Mouse (Mus musculus) stomach, embryonic 15.5 days (tissue): ENCODE results near the gene Zxdc. TPM values are rescaled to one million over a fixed set of nuclear protein-coding genes. Genes with fewer than 3 reads are reported as not detected.
A peak's percentile ranks its signal among the peaks of the same experiment; 100 is the strongest.

Source experiments
- ATAC-seq: fragments of 200-750 bp; cut with Nextera tagmentation; 2 replicates; pipeline ENCODE4 v1.8.0; 2017; ENCODE audit warnings: low read depth, moderate number of reproducible peaks, moderate TSS enrichment; ENCODE audit not compliant: insufficient read depth, low FRiP score
- H3K27ac ChIP-seq: fragments of 300-500 bp; sonication (generic); 2 replicates; pipeline ENCODE4 v1.5.1; 2015; ENCODE audit warnings: mild to moderate bottlenecking, inconsistent platforms
- H3K27me3 ChIP-seq: fragments of 300-500 bp; sonication (generic); replicated peaks from 2 replicates; pipeline ENCODE4 v1.6.1; 2015; ENCODE audit warnings: inconsistent platforms
- H3K36me3 ChIP-seq: fragments of 300-500 bp; sonication (generic); 2 replicates; pipeline ENCODE4 v1.6.1; 2015; ENCODE audit warnings: inconsistent platforms
- H3K4me1 ChIP-seq: fragments of 300-500 bp; sonication (generic); 2 replicates; pipeline ENCODE4 v1.6.1; 2015; ENCODE audit warnings: inconsistent platforms
- H3K4me2 ChIP-seq: fragments of 300-500 bp; sonication (generic); 2 replicates; pipeline ENCODE4 v1.6.1; 2015; ENCODE audit warnings: mild to moderate bottlenecking, inconsistent platforms
- H3K4me3 ChIP-seq: fragments of 300-500 bp; sonication (generic); replicated peaks from 2 replicates; pipeline ENCODE4 v1.5.1; 2015; ENCODE audit warnings: inconsistent platforms
- H3K9ac ChIP-seq: fragments of 300-500 bp; sonication (generic); 2 replicates; pipeline ENCODE4 v1.6.1; 2015; ENCODE audit warnings: inconsistent platforms
- H3K9me3 ChIP-seq: fragments of 300-500 bp; sonication (generic); 2 replicates; pipeline ENCODE4 v1.6.1; 2016; ENCODE audit warnings: inconsistent platforms
- WGBS: fragments of 180-500 bp; shearing (Covaris S2); methylation state at CpG from one replicate; pipeline ENCODE4 v1.1.7; 2015; 5-methylcytosine and 5-hydroxymethylcytosine counted together
- polyA plus RNA-seq: library from polyadenylated mRNA; unstranded; fragments of >200 nt; fragmentation: Nextera tagmentation; extraction: Ambion mirVana; gene quantifications from 2 replicates; pipeline ENCODE4 v1.2.1, GENCODE M21; 2015

The Zxdc gene
- polyA plus RNA-seq, 1 experiment from 2014 or later, result 7.7 TPM

DNA sequence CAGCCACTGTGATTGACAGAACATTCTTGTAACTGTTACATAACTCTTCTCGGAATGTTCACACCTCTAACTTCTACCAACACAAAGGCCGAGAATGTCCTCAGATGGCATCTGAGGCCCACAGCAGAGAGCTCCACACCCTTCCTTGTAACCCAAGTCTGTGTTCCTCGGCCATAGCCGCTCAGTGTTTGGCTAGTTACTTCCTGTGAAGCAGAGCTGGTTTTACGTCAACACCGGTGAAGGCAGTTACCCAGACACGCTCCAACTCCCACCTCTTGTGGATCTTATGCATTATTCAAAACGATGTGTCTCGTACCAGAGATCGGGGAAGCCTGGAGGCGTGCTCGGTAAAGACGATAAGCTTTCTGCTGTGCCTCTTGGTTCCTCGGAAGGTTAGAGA lies 60.6 kb downstream of the Zxdc start:
- 71% methylated on average over 14 of the region's 14 CpGs for WGBS
- no peak for ATAC-seq

GRCm38 (mm10) chr6:90431487-90431886 lies 62.2 kb downstream of the Zxdc start:
- no peaks in the 10 kb centered on the region for H3K36me3 ChIP-seq
- H3K4me2 ChIP-seq, result no peak overlapping the region
- H3K9ac ChIP-seq, result no peak overlapping the region
- no peaks in the 10 kb centered on the region; the same call in 1 of the 2 replicates for H3K27me3 ChIP-seq
- H3K27ac ChIP-seq, result no peak overlapping the region
- ATAC-seq, result no peak
- H3K9me3 ChIP-seq, result no peaks in the 10 kb centered on the region
- H3K4me1 ChIP-seq, result peaks cover 10% of the 10 kb centered on the region
- no peak overlapping the region for H3K4me3 ChIP-seq
- WGBS, result 57% methylated on average over 2 of the region's 2 CpGs

More for the DNA sequence above, 60.6 kb downstream of the Zxdc start:
- no peaks in the 10 kb centered on the region for H3K9me3 ChIP-seq
- peaks cover 10% of the 10 kb centered on the region for H3K4me1 ChIP-seq
- H3K27me3 ChIP-seq, result no peaks in the 10 kb centered on the region; the same call in 1 of the 2 replicates
- no peak overlapping the region for H3K9ac ChIP-seq
- no peak overlapping the region for H3K4me2 ChIP-seq
- no peak overlapping the region for H3K27ac ChIP-seq
- no peaks in the 10 kb centered on the region for H3K36me3 ChIP-seq
- H3K4me3 ChIP-seq, result no peak overlapping the region

DNA sequence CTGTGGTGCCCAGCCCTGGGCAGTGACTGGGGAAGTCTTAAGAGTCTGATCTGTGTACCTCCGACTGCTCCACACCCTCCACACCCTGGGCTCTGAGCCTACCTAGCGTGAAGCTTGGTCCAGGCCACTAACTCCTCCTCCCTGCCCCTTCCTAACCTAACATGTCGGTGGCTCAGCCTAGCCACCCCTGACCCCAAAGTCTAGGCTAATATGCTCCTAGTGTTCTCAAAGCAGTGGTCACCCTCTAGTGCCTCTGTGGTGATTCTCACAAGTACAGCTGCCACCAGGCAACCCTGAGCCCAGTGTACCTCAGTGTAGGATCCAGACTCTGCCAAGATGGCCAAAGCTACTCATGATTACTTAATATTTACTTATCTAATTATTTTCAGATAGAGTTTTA lies 65.4 kb downstream of the Zxdc start:
- no peak overlapping the region for H3K9ac ChIP-seq
- peak; percentile 56; the same call in 1 of the 2 replicates for ATAC-seq
- no peaks in the 10 kb centered on the region for H3K36me3 ChIP-seq
- no peak overlapping the region for H3K27ac ChIP-seq
- H3K9me3 ChIP-seq, result no peaks in the 10 kb centered on the region
- H3K4me1 ChIP-seq, result no peaks in the 10 kb centered on the region
- H3K4me2 ChIP-seq, result no peak overlapping the region
- H3K27me3 ChIP-seq, result no peaks in the 10 kb centered on the region
- WGBS, result 71% methylated on average over 3 of the region's 3 CpGs
- H3K4me3 ChIP-seq, result no peak overlapping the region

DNA sequence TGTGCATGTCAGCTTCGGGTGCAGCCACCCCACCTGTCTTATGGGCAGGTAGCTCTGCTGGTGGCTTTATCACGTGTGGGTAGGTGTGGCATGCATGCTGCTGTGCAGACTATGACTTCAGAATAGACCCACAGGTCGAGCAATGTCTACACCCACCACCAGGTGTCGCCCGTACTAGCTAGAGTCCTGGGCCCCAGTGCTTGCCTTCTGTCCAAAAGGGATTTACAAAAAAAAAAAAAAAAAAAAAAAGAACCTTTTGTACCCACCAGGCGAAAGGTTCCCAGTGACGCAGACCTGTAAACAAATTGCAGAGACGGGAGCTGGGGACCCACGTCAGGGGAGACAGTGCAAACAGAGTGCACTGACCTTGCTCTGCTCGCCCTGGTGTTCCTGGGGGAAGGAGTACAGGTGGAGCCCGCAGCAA lies 65.9 kb downstream of the Zxdc start:
- Histone ChIP-seq H3K4me3 (no peak overlapping the region), H3K27me3 (no peaks in the 10 kb centered on the region), H3K9me3 (no peaks in the 10 kb centered on the region), H3K27ac (no peak overlapping the region; the same call in 1 of the 2 replicates), H3K4me2 (no peak overlapping the region), H3K36me3 (no peaks in the 10 kb centered on the region), H3K9ac (no peak overlapping the region), H3K4me1 (no peaks in the 10 kb centered on the region)
- 13% methylated on average over 11 of the region's 11 CpGs for WGBS
- ATAC-seq, result peak; percentile 84

- Histone ChIP-seq H3K36me3 (no peaks in the 10 kb centered on the region), H3K9ac (no peak overlapping the region), H3K4me2 (no peak overlapping the region), H3K27me3 (no peaks in the 10 kb centered on the region), H3K4me3 (no peak overlapping the region), H3K9me3 (no peaks in the 10 kb centered on the region), H3K4me1 (no peaks in the 10 kb centered on the region), H3K27ac (no peak overlapping the region)
- ATAC-seq, result no peak
- 74% methylated on average over 10 of the region's 10 CpGs for WGBS
Measured at GRCm38 (mm10) chr6:90436192-90436907, 67.1 kb downstream of the Zxdc start.

DNA sequence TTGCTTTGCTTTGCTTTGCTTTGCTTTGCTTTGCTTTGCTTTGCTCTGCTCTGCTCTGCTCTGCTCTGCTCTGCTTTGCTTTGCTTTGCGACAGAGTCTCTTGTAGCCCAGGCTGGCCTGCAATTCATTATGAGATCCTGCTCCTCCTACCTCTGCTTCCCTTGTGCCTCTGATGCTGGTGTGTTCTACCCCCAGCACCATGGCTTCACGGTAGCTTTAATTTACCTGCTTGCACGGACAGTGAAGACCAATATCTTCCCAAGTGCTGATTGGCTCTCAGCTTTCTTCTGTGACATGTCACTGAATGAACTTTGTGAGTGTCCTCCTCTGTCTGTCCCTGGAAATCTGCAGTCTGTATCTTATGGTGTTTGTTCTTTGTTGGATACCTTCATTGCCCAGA lies 67.7 kb downstream of the Zxdc start:
- Histone ChIP-seq H3K4me2 (no peak overlapping the region), H3K9me3 (no peaks in the 10 kb centered on the region), H3K27me3 (no peaks in the 10 kb centered on the region), H3K36me3 (no peaks in the 10 kb centered on the region), H3K4me1 (no peaks in the 10 kb centered on the region), H3K27ac (no peak overlapping the region), H3K4me3 (no peak overlapping the region), H3K9ac (no peak overlapping the region)
- no peak for ATAC-seq
- 90% methylated on average over 3 of the region's 3 CpGs for WGBS

DNA sequence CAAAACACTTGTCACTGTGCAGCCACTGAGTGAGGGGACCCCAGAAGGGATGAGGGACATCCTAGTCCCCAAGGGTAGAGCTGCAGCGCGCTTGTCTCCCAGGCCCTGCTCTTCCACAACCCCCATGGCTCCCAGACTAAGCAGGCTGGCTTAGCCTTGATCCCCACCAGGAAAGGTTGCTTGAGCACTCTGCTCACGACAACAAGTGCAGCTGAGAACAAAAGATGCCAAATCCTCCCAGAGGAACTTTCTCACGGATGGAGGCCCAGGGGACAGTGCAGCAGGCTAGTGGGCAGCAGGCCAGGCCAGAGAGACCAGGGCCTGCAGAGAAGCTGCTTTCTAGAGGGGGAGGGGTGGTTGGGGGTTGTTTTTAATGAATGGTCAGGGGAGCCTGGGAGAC lies 77.6 kb downstream of the Zxdc start:
- Histone ChIP-seq H3K4me1 (no peaks in the 10 kb centered on the region), H3K9me3 (no peaks in the 10 kb centered on the region), H3K4me3 (no peak overlapping the region), H3K27me3 (no peaks in the 10 kb centered on the region), H3K27ac (no peak overlapping the region), H3K9ac (no peak overlapping the region), H3K4me2 (no peak overlapping the region), H3K36me3 (no peaks in the 10 kb centered on the region)
- no peak for ATAC-seq
- 49% methylated on average over 4 of the region's 4 CpGs for WGBS

DNA sequence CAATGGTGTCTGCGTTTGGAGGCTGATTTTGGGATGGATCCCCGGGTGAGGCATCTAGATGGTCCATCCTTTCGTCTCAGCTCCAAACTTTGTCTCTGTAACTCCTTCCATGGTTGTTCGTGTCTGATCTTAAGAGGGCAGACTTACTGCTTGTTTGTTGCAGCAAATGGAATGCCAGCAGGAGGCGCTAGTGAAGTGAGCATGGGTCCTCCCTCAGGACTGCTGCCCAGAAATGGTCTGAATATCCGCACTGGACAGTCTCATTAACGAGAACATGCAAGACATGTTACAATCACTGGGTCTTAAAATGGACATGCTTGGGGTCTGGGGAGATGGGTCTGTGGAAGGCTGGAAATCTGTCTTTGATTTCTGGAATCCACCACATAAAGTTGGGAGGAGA lies 80.9 kb downstream of the Zxdc start:
- peak; percentile 14; the same call in 1 of the 2 replicates for ATAC-seq
- no peaks in the 10 kb centered on the region for H3K9me3 ChIP-seq
- no peaks in the 10 kb centered on the region for H3K27me3 ChIP-seq
- H3K4me2 ChIP-seq, result no peak overlapping the region
- 26% methylated on average over 7 of the region's 7 CpGs for WGBS
- no peaks in the 10 kb centered on the region for H3K36me3 ChIP-seq
- no peaks in the 10 kb centered on the region for H3K4me1 ChIP-seq
- H3K9ac ChIP-seq, result no peak overlapping the region
- no peak overlapping the region for H3K27ac ChIP-seq
- H3K4me3 ChIP-seq, result no peak overlapping the region

DNA sequence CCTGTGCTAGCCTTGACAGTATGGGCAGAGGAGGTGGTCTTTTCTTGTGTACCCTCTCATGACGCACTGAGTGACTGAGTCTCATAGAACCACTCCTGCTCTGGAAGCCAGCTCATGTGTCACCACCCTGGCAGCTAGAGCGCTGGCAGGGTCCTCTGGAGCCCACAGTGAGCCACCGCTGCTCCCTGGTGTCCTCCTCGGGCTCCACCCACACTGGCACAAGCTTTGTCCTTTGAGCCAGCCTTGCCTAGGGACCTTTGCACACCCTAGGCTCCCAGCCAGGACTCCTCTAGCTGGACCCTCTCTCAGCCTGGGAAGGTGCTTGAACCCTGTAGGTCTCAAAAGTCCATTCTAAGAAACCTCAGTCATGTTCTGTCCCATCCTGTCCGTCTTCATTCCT lies 81.4 kb downstream of the Zxdc start:
- no peak for ATAC-seq
- H3K36me3 ChIP-seq, result no peaks in the 10 kb centered on the region
- H3K4me2 ChIP-seq, result no peak overlapping the region
- no peaks in the 10 kb centered on the region for H3K4me1 ChIP-seq
- WGBS, result 73% methylated on average over 5 of the region's 5 CpGs
- no peak overlapping the region for H3K4me3 ChIP-seq
- no peak overlapping the region for H3K27ac ChIP-seq
- H3K9ac ChIP-seq, result no peak overlapping the region
- no peaks in the 10 kb centered on the region for H3K9me3 ChIP-seq
- no peaks in the 10 kb centered on the region for H3K27me3 ChIP-seq

- no peak overlapping the region for H3K27ac ChIP-seq
- H3K4me2 ChIP-seq, result no peak overlapping the region
- H3K27me3 ChIP-seq, result no peaks in the 10 kb centered on the region
- H3K9me3 ChIP-seq, result no peaks in the 10 kb centered on the region
- WGBS, result 83% methylated on average over 5 of the region's 5 CpGs
- no peak for ATAC-seq
- H3K4me1 ChIP-seq, result no peaks in the 10 kb centered on the region
- H3K4me3 ChIP-seq, result no peak overlapping the region
- no peak overlapping the region for H3K9ac ChIP-seq
- H3K36me3 ChIP-seq, result no peaks in the 10 kb centered on the region
Measured at GRCm38 (mm10) chr6:90451512-90451911, 82.2 kb downstream of the Zxdc start.

DNA sequence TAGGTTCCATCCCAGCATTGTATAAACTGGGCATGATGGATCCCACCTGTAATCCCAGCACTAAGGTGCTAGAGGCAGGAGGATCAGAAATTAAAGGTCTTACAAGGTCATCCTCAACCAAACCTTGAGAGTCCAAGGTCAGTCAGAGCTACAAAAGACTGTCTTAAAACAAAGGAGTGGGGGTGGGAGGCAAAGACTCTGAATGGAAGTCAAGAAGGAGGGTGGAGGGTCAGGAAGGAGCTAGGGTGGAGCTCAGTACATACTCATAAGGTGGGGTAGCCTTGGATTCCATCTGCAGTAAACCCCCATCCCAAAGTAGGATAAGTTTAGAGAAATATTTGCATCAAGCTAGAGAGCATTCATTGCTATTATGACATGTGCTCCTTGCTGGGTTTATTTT lies 83.3 kb downstream of the Zxdc start:
- H3K4me2 ChIP-seq, result no peak overlapping the region
- no peaks in the 10 kb centered on the region for H3K4me1 ChIP-seq
- no peaks in the 10 kb centered on the region for H3K9me3 ChIP-seq
- no peak overlapping the region for H3K9ac ChIP-seq
- no peaks in the 10 kb centered on the region for H3K27me3 ChIP-seq
- H3K27ac ChIP-seq, result no peak overlapping the region
- no peaks in the 10 kb centered on the region for H3K36me3 ChIP-seq
- H3K4me3 ChIP-seq, result no peak overlapping the region
- ATAC-seq, result no peak
